Mouse (Mus musculus) C2C12 (cell line): Measurements from ENCODE around the gene Fut8.

Experiments
- CEBPB ChIP-seq: IDR thresholded peaks from one replicate; pipeline ENCODE4 v1.6.1; 2011; ENCODE audit warnings: low read depth, mild to moderate bottlenecking, control low read depth, moderate library complexity
- CTCF ChIP-seq: IDR thresholded peaks from one replicate; pipeline ENCODE4 v1.5.1; 2011; ENCODE audit not compliant: control insufficient read depth, insufficient read depth, insufficient read length
- MAX ChIP-seq: IDR thresholded peaks from one replicate; pipeline ENCODE4 v1.6.1; 2011; ENCODE audit warnings: mild to moderate bottlenecking, control low read depth
- MYOD1 ChIP-seq: IDR thresholded peaks from one replicate; pipeline ENCODE4 v1.6.1; 2011; ENCODE audit warnings: low read depth; ENCODE audit not compliant: control insufficient read depth, insufficient read length
- MYOG ChIP-seq: IDR thresholded peaks from one replicate; pipeline ENCODE4 v1.6.1; 2011; ENCODE audit not compliant: control insufficient read depth, insufficient read length; ENCODE audit errors: extremely low read depth
- USF1 ChIP-seq: IDR thresholded peaks from one replicate; pipeline ENCODE4 v1.6.1; 2011; ENCODE audit warnings: low read depth, mild to moderate bottlenecking, control low read depth, moderate library complexity

GRCm38 (mm10) chr12:77507770-77508169, 269.8 kb downstream of the Fut8 start:
- TF ChIP-seq CTCF, result no peak
- TF ChIP-seq CEBPB, result no peak
- no peak for TF ChIP-seq MYOG
- TF ChIP-seq MYOD1, result no peak
- no peak for TF ChIP-seq MAX
- no peak for TF ChIP-seq USF1
